Mouse (Mus musculus) hindbrain, postnatal 0 days (tissue): ENCODE measurements around the gene Mast4. TPM values are rescaled to one million over a fixed set of nuclear protein-coding genes. Genes with fewer than 3 reads are reported as not detected.

ENCODE experiments used
- ATAC-seq: fragments of 200-750 bp; cut with Nextera tagmentation; 2 replicates; pipeline ENCODE4 v1.8.0; 2017; ENCODE audit warnings: mild to moderate bottlenecking, moderate TSS enrichment, moderate library complexity
- DNase-seq: peaks from one replicate; pipeline ENCODE4 v3.0.0-alpha.2; 2015; ENCODE audit warnings: low spot score
- H3K27ac ChIP-seq: fragments of 300-500 bp; sonication (generic); 2 replicates; pipeline ENCODE4 v1.5.1; 2014; ENCODE audit warnings: mild to moderate bottlenecking
- H3K27me3 ChIP-seq: fragments of 300-500 bp; sonication (generic); 2 replicates; pipeline ENCODE4 v1.6.1; 2014; ENCODE audit warnings: low read length, mixed read lengths; ENCODE audit not compliant: insufficient read depth
- H3K36me3 ChIP-seq: fragments of 300-500 bp; sonication (generic); 2 replicates; pipeline ENCODE4 v1.6.1; 2014; ENCODE audit warnings: low read length, mixed read lengths; ENCODE audit not compliant: insufficient read depth
- H3K4me1 ChIP-seq: fragments of 300-500 bp; sonication (generic); 2 replicates; pipeline ENCODE4 v1.6.1; 2014; ENCODE audit warnings: antibody characterized with exemption, low read length, mixed read lengths; ENCODE audit not compliant: insufficient read depth
- H3K4me2 ChIP-seq: fragments of 300-500 bp; sonication (generic); 2 replicates; pipeline ENCODE4 v1.6.1; 2014; ENCODE audit warnings: low read depth, mild to moderate bottlenecking, low read length, moderate library complexity, mixed read lengths
- H3K4me3 ChIP-seq: fragments of 300-500 bp; sonication (generic); 2 replicates; pipeline ENCODE4 v1.5.1; 2014; ENCODE audit warnings: low read length
- H3K9ac ChIP-seq: fragments of 300-500 bp; sonication (generic); replicated peaks from 2 replicates; pipeline ENCODE4 v1.6.1; 2014; ENCODE audit warnings: mild to moderate bottlenecking, low read length, moderate library complexity, mixed read lengths
- H3K9me3 ChIP-seq: fragments of 300-500 bp; sonication (generic); 2 replicates; pipeline ENCODE4 v1.6.1; 2016; ENCODE audit warnings: low read length, mixed read lengths
- CTCF ChIP-seq: IDR thresholded peaks from 2 replicates; pipeline ENCODE4 v1.5.1; 2016; ENCODE audit warnings: antibody characterized with exemption, control low read depth, low read depth
- WGBS: fragments of 180-500 bp; shearing (Covaris S2); extraction: QIAGEN DNeasy Blood & Tissue Kit; methylation state at CpG from one replicate; pipeline ENCODE4 v1.1.7; 2014; 5-methylcytosine and 5-hydroxymethylcytosine counted together
- polyA plus RNA-seq: library from polyadenylated mRNA; unstranded; fragments of >200 nt; fragmentation: Nextera tagmentation; extraction: Ambion mirVana; gene quantifications from 2 replicates; pipeline ENCODE4 v1.2.1, GENCODE M21; 2015
- total RNA-seq: library from RNA; depleted of rRNA; stranded (reverse); fragments of >200 nt; gene quantifications from 2 replicates; pipeline ENCODE4 v1.2.3, GENCODE M21; 2014

Mast4 gene
- total and polyA plus RNA-seq, 2 experiments from 2014 or later, result 23.5 to 31.7 TPM

DNA sequence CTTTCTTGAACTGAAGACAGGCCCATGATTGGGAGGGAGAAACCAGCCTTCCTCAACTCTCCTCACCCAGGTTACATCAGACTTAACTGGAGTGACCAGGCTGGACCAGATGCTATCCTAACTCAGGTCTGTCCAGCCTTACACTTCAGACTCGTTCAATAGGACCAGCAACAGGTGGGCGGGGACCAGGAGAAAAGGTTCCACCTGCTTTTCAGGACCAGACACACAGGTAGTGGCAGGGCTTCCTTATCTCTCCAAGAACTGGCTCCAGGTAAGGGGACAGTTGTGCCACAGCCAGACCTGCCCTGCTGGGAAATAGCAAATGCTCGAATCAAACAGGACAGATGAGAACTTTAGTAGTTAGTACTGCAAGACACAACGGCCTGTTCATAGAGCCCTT is 430.6 kb downstream of the Mast4 start:
- Histone ChIP-seq H3K9me3 (no peaks in the 10 kb centered on the region), H3K4me1 (peaks cover 7% of the 10 kb centered on the region; the same call in 1 of the 2 replicates), H3K4me3 (no peak overlapping the region), H3K27ac (no peak overlapping the region), H3K27me3 (no peaks in the 10 kb centered on the region), H3K36me3 (no peaks in the 10 kb centered on the region), H3K4me2 (no peak overlapping the region), H3K9ac (no peak overlapping the region)
- ATAC-seq (no peak), DNase-seq (no peak)
- TF ChIP-seq CTCF, result no peak
- 85% methylated on average over 4 of the region's 4 CpGs for WGBS

- H3K36me3 ChIP-seq, result no peaks in the 10 kb centered on the region
- no peak for DNase-seq
- TF ChIP-seq CTCF, result no peak
- no peak for ATAC-seq
- H3K27me3 ChIP-seq, result no peaks in the 10 kb centered on the region
- no peak overlapping the region for H3K9ac ChIP-seq
- no peak overlapping the region for H3K27ac ChIP-seq
- H3K4me1 ChIP-seq, result peaks cover 9% of the 10 kb centered on the region; the same call in 1 of the 2 replicates
- no peaks in the 10 kb centered on the region for H3K9me3 ChIP-seq
- H3K4me2 ChIP-seq, result no peak overlapping the region
- no peak overlapping the region for H3K4me3 ChIP-seq
- WGBS, result 80% methylated on average over 7 of the region's 7 CpGs
Observed at GRCm38 (mm10) chr13:102902123-102902522, 432.2 kb downstream of the Mast4 start.

DNA sequence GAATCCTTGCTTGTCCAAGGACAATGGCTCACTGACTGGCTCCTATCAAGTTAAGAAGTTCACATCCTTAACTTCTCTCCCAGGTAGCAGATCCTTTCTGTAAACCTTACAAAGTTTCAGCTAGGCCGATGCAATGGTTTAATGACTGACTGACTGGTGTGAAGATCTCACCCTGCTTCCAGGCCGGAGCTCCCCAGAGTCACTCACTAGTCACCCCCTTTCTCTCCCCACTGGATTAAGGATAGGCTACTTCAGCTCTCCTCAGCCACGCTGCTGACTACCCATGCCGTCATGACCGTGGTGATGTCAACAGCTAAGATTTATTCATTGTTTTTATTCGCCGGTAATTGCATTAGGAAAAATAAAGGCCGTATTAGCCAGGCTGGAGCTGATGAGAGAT is 433.8 kb downstream of the Mast4 start:
- no peak overlapping the region for H3K4me3 ChIP-seq
- no peak overlapping the region for H3K27ac ChIP-seq
- H3K9me3 ChIP-seq, result no peaks in the 10 kb centered on the region
- H3K9ac ChIP-seq, result no peak overlapping the region
- H3K4me2 ChIP-seq, result no peak overlapping the region
- TF ChIP-seq CTCF, result no peak
- peaks cover 9% of the 10 kb centered on the region; the same call in 1 of the 2 replicates for H3K4me1 ChIP-seq
- DNase-seq (no peak), ATAC-seq (no peak)
- no peaks in the 10 kb centered on the region for H3K27me3 ChIP-seq
- 79% methylated on average over 8 of the region's 8 CpGs for WGBS
- no peaks in the 10 kb centered on the region for H3K36me3 ChIP-seq

DNA sequence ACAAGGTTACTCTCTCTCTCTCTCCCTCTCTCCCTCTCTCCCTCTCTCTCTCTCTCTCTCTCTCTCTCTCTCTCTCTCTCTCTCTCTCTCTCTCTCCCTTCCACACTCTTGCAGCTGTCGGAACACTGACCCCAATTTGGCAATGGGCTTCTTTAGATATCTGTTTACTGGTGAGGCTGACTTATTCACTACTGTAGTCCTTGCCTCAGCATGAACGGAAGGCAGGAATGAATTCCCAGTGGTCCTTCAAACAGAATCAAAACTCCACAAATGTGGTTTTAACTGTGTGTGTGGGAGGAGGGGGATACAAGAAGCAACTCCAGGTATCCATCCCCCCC is 434.2 kb downstream of the Mast4 start:
- Histone ChIP-seq H3K9ac (no peak overlapping the region), H3K27me3 (no peaks in the 10 kb centered on the region), H3K9me3 (no peaks in the 10 kb centered on the region), H3K4me1 (peaks cover 4% of the 10 kb centered on the region; the same call in 1 of the 2 replicates), H3K4me2 (no peak overlapping the region), H3K27ac (no peak overlapping the region), H3K36me3 (no peaks in the 10 kb centered on the region), H3K4me3 (no peak overlapping the region)
- WGBS, result 55% methylated on average over 2 of the region's 2 CpGs
- no peak for TF ChIP-seq CTCF
- DNase-seq, result no peak
- ATAC-seq, result no peak

- no peak for TF ChIP-seq CTCF
- H3K4me1 ChIP-seq, result 0 out of 2 replicates have a peak, but pooled peaks cover 3% of the 10 kb centered on the region
- H3K27ac ChIP-seq, result no peak overlapping the region
- no peak overlapping the region for H3K9ac ChIP-seq
- no peak for ATAC-seq
- H3K27me3 ChIP-seq, result no peaks in the 10 kb centered on the region
- DNase-seq, result no peak
- 69% methylated on average over 9 of the region's 9 CpGs for WGBS
- H3K36me3 ChIP-seq, result no peaks in the 10 kb centered on the region
- no peaks in the 10 kb centered on the region for H3K9me3 ChIP-seq
- no peak overlapping the region for H3K4me2 ChIP-seq
- no peak overlapping the region for H3K4me3 ChIP-seq
Observed at GRCm38 (mm10) chr13:102899253-102900082, 434.8 kb downstream of the Mast4 start.

DNA sequence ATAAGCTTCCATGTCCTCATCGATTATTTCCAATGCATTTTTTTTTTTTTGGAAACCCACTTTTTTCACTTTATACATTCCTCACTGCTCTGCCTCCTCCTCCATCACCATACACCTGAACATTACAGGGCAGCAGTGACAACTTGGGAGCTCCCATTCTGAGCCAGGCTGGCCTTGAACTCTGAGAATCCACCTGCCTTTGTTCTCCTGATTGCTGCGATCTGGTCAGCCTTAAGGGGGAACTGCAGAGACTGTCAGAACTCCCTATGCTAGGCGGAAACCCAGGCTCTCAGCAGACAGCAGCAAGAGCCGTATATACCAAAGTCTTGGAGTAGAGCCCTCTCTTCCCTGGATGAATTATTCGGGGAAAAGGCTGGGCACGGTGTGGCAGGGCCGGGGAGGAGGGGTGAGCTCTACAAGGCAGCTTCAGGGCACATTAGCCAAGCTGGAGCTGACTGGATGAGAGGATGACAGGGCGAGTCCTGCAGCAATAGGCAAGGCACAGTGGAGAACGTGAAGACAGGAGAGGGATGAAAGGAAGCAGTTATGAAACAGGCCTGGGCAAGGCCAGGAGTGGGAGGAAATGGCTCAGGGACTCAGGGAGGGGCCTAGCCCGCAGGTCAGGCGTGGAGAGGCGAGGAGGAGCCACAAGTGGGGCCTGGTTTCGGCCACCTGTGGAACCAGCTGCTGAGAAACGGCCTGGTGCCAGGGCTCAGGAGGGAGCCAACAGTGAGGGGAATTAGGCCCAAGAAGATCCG is 435.7 kb downstream of the Mast4 start:
- DNase-seq (no peak), ATAC-seq (peak; percentile 36)
- no peak for TF ChIP-seq CTCF
- 44% methylated on average over 15 of the region's 15 CpGs for WGBS
- Histone ChIP-seq H3K4me1 (0 out of 2 replicates have a peak, but pooled peaks cover 3% of the 10 kb centered on the region), H3K4me2 (no peak overlapping the region), H3K9me3 (no peaks in the 10 kb centered on the region), H3K4me3 (no peak overlapping the region), H3K36me3 (no peaks in the 10 kb centered on the region), H3K9ac (no peak overlapping the region), H3K27me3 (no peaks in the 10 kb centered on the region), H3K27ac (peak overlapping the region; percentile 32; the same call in 1 of the 2 replicates)
